8 mouse cellular contexts compared by ENCODE assay signal in genomic region chr2:157078793-157079700, GRCm38 (mm10). TPM values are rescaled to one million over a fixed set of nuclear protein-coding genes. Genes with fewer than 3 reads are reported as not detected.
DNase-seq lines count a peak whose midpoint lies in the region; ATAC-seq and TF ChIP-seq lines count a peak whose summit lies in the region.

Soga1 (minus strand) TSS chr2:157079254.

- peak; percentile 33; the same call in 1 of the 2 replicates for TF ChIP-seq POLR2A in cerebellum, adult 2 months (IDR thresholded peaks at IDR 0.05; ENCODE audit: borderline replicate concordance, insufficient read depth, low read length)

- H3K9me3 ChIP-seq in ES-E14 (ENCODE audit: control insufficient read depth, insufficient read depth, low read depth, low read length) = no peaks in the 10 kb centered on the region
- H3K9me3 ChIP-seq in lung, embryonic 16.5 days (ENCODE audit: control insufficient read depth, low read length) = no peaks in the 10 kb centered on the region

- peak within 1 kb of the TSS; percentile 78 to 80 for H3K4me3 ChIP-seq in ES-E14 (ENCODE audit: insufficient read depth in 1 of 2, low read depth in 1 of 2, low read length in 2 of 2, poor library complexity in 1 of 2, severe bottlenecking in 1 of 2)
- peak within 1 kb of the TSS; percentile 72 for H3K4me3 ChIP-seq in cerebellum, adult 2 months (replicated peaks; ENCODE audit: insufficient read depth, low read depth, low read length)
- H3K4me3 ChIP-seq in lung, embryonic 16.5 days (ENCODE audit: low read length) = peak within 1 kb of the TSS; percentile 80

- H3K4me2 ChIP-seq in lung, embryonic 16.5 days (ENCODE audit: low read depth, low read length) = peak within 1 kb of the TSS; percentile 65

- peak; percentile 45 for ATAC-seq in frontal cortex, adult (ENCODE audit: low TSS enrichment)
- peak; percentile 91 for ATAC-seq in lung, embryonic 16.5 days (ENCODE audit: low read depth)

- no peaks in the 10 kb centered on the region for H3K36me3 ChIP-seq in ES-E14 (ENCODE audit: control insufficient read depth, insufficient read depth, low read length, poor library complexity, severe bottlenecking)
- no peaks in the 10 kb centered on the region for H3K36me3 ChIP-seq in lung, embryonic 16.5 days (ENCODE audit: control insufficient read depth, insufficient read depth, low read length)

- peak within 1 kb of the TSS; percentile 78 for H3K9ac ChIP-seq in ES-E14 (ENCODE audit: insufficient read depth, low read depth, low read length, poor library complexity, severe bottlenecking)
- peak within 1 kb of the TSS; percentile 95 for H3K9ac ChIP-seq in lung, embryonic 16.5 days (ENCODE audit: low read length)

- H3K27me3 ChIP-seq in cerebellum, adult 2 months (ENCODE audit: control insufficient read depth, insufficient read depth, low read length) = no peaks in the 10 kb centered on the region
- H3K27me3 ChIP-seq in lung, embryonic 16.5 days (ENCODE audit: control insufficient read depth, insufficient read depth, low read depth, low read length) = no peaks in the 10 kb centered on the region

- H3K27ac ChIP-seq in ES-E14 (ENCODE audit: insufficient read depth, low read depth, low read length, poor library complexity, severe bottlenecking) = no peak within 1 kb of the TSS
- H3K27ac ChIP-seq in cerebellum, adult 2 months (ENCODE audit: insufficient read depth, low read length) = peak within 1 kb of the TSS; percentile 73
- H3K27ac ChIP-seq in lung, embryonic 16.5 days (ENCODE audit: low read length) = peak within 1 kb of the TSS; percentile 95

- DNase-seq in ES-E14 (ENCODE audit: low read depth, low spot score) = no peak
- peak; percentile 87 to 89 for DNase-seq in cerebellum, adult 2 months
- DNase-seq in heart, postnatal 4 days = peak; percentile 90
- DNase-seq in layer of hippocampus, postnatal 10 days (ENCODE audit: low spot score in 2 of 2) = peak; percentile 86 to 92
- DNase-seq in retina, embryonic 14.5 days (ENCODE audit: low spot score) = peak; percentile 85
- peak; percentile 68 to 78 for DNase-seq in urinary bladder, adult 18-20 months (ENCODE audit: low spot score in 2 of 2)

- under 1% methylated on average over 132 of the region's 136 CpGs for WGBS in cerebellum, adult 2 months
- under 1% methylated on average over 86 of the region's 136 CpGs for WGBS in lung, embryonic 16.5 days

- peaks cover 0 to 5% of the 10 kb centered on the region in 2 experiments; a peak in 1 of 4 replicates for H3K4me1 ChIP-seq in ES-E14 (ENCODE audit: control insufficient read depth in 2 of 2, insufficient read depth in 2 of 2, low read length in 2 of 2, poor library complexity in 1 of 2)
- H3K4me1 ChIP-seq in cerebellum, adult 2 months (ENCODE audit: control insufficient read depth, insufficient read depth, low read length) = no peaks in the 10 kb centered on the region; the same call in 1 of the 2 replicates
- peaks cover 35% of the 10 kb centered on the region for H3K4me1 ChIP-seq in lung, embryonic 16.5 days (replicated peaks; ENCODE audit: control insufficient read depth, insufficient read depth, low read length)

- TF ChIP-seq CTCF in cerebellum, adult 2 months (IDR thresholded peaks at IDR 0.05; ENCODE audit: borderline replicate concordance, insufficient read depth, low read depth, low read length) = peak; percentile 31; the same call in 1 of the 2 replicates

- in situ Hi-C loops in ES-E14 (cut with MboI; ENCODE audit: low sequenced_read_pairs in 2 of 2, unreplicated experiment in 2 of 2) = no loop called here

TF ChIP-seq in ES-E14, 5 proteins besides CTCF, POLR2A, EP300 and RAD21:
- no peak for TF ChIP-seq MAFK (IDR thresholded peaks at IDR 0.05; ENCODE audit: insufficient read depth, low read depth, low read length)
- TF ChIP-seq ZC3H11A (IDR thresholded peaks at IDR 0.05; ENCODE audit: borderline replicate concordance, low read depth, low read length) = no peak
- TF ChIP-seq CHD2 (IDR thresholded peaks at IDR 0.05; ENCODE audit: low read depth, low read length) = no peak
- TF ChIP-seq HCFC1 (IDR thresholded peaks at IDR 0.05; ENCODE audit: borderline replicate concordance, insufficient read depth, low read length) = no peak
- TF ChIP-seq ZNF384 (IDR thresholded peaks at IDR 0.05; ENCODE audit: low read depth, low read length) = no peak

RNA-seq across cellular contexts. Expression of gene Soga1, which starts in this region (rescaled TPM):
- 11.8 and 12.8 TPM in 2 replicates for total RNA-seq in ES-E14 (2012; rRNA removed)
- polyA plus RNA-seq in cerebellum, adult 2 months (2012; rRNA removed) = 38.3 and 50.1 TPM in 2 replicates
- 10 to 100 TPM; 36.9 to 39.8 TPM for total RNA-seq in heart, postnatal 4 days (2021)
- 10 to 100 TPM; 74.1 to 79.6 TPM for total RNA-seq in layer of hippocampus, postnatal 10 days (2021)
- 4.0 and 4.1 TPM in 2 replicates for polyA plus RNA-seq in lung, embryonic 16.5 days (2015; fragmentation: Nextera tagmentation; extraction: Ambion mirVana)
